Mouse (Mus musculus) bone marrow, adult 2 months (tissue): ENCODE measurements around the gene Nfic.

ENCODE experiments used
- CTCF ChIP-seq: fragments of 200-500 bp; IDR thresholded peaks from 2 replicates; pipeline ENCODE4 v1.5.1; 2011; ENCODE audit warnings: low read length, control low read depth; ENCODE audit not compliant: control insufficient read depth, insufficient read depth
- POLR2A ChIP-seq: fragments of 200-500 bp; IDR thresholded peaks from 2 replicates; pipeline ENCODE4 v1.6.1; 2011; ENCODE audit warnings: low read depth, mild to moderate bottlenecking, control low read depth, low read length, borderline replicate concordance; ENCODE audit not compliant: control insufficient read depth

- TF ChIP-seq POLR2A (peak; percentile 89), CTCF (no peak)
These were observed 77.5 kb downstream of the Nfic start, which contains the start of gene Fzr1 for GRCm38 (mm10) chr10:81377793-81378552.
